Mouse (Mus musculus) heart, adult 2 months (tissue): ENCODE measurements at regions not wholly inside any gene's neighbourhood (a gene's known extent, or its start where the extent isn't known, plus 50 kb on each side); places are given as distances from the start of the nearest gene placed in this dataset.

ENCODE experiments used
- DNase-seq, 2 experiments: peaks; one replicate each; pipeline ENCODE4 v3.0.0; 2021
- H3K27ac ChIP-seq: fragments of 200-600 bp; 2 replicates; pipeline ENCODE4 v1.8.1; 2022
- H3K27me3 ChIP-seq: fragments of 200-500 bp; 2 replicates; pipeline ENCODE4 v1.6.1; 2012; ENCODE audit warnings: mild to moderate bottlenecking, low read length, inconsistent platforms, mixed read lengths; ENCODE audit not compliant: control insufficient read depth, insufficient read depth
- H3K36me3 ChIP-seq: fragments of 200-500 bp; 2 replicates; pipeline ENCODE4 v1.6.1; 2012; ENCODE audit warnings: low read length, inconsistent platforms; ENCODE audit not compliant: control insufficient read depth, insufficient read depth
- H3K4me1 ChIP-seq: fragments of 200-500 bp; 2 replicates; pipeline ENCODE4 v1.6.1; 2011; ENCODE audit warnings: low read length; ENCODE audit not compliant: control insufficient read depth, insufficient read depth
- H3K4me3 ChIP-seq: fragments of 200-600 bp; 2 replicates; pipeline ENCODE4 v1.8.1; 2022
- H3K79me2 ChIP-seq: fragments of 200-500 bp; replicated peaks from 2 replicates; pipeline ENCODE4 v1.6.1; 2012; ENCODE audit warnings: mild to moderate bottlenecking, inconsistent platforms, low read length, moderate library complexity, mixed read lengths; ENCODE audit not compliant: control insufficient read depth, insufficient read depth
- H3K9ac ChIP-seq: fragments of 200-500 bp; 2 replicates; pipeline ENCODE4 v1.6.1; 2012; ENCODE audit warnings: low read depth, mild to moderate bottlenecking, control low read depth, inconsistent platforms, low read length, mixed read lengths
- CTCF ChIP-seq: fragments of 200-600 bp; IDR thresholded peaks from 2 replicates; pipeline ENCODE4 v1.8.1; 2022; ENCODE audit warnings: antibody characterized with exemption, mild to moderate bottlenecking, moderate library complexity
- EP300 ChIP-seq: fragments of 200-500 bp; IDR thresholded peaks from 2 replicates; pipeline ENCODE4 v1.6.1; 2011; ENCODE audit warnings: low read depth, low read length, control low read depth; ENCODE audit not compliant: insufficient read depth
- POLR2A ChIP-seq: fragments of 200-500 bp; IDR thresholded peaks from 2 replicates; pipeline ENCODE4 v1.6.1; 2011; ENCODE audit warnings: mild to moderate bottlenecking, low read depth, low read length, control low read depth; ENCODE audit not compliant: insufficient read depth
- WGBS: fragments of 180-500 bp; shearing (Covaris S2); methylation state at CpG from one replicate; pipeline ENCODE4 v1.1.7; 2018; 5-methylcytosine and 5-hydroxymethylcytosine counted together
- intact Hi-C: fragments of 180-260 bp; cut with DNase I; formaldehyde crosslinking; loops from one replicate; pipeline ENCODE4 v1.15.1; 2025

- no peaks in the 10 kb centered on the region for H3K36me3 ChIP-seq
- H3K79me2 ChIP-seq, result no peaks in the 10 kb centered on the region
- no peaks in the 10 kb centered on the region for H3K27me3 ChIP-seq
- no peak for DNase-seq
- no peaks in the 10 kb centered on the region for H3K4me1 ChIP-seq
- intact Hi-C loops, result no loop called here
- WGBS, result 10% methylated on average over 14 of the region's 17 CpGs
- no peak overlapping the region for H3K27ac ChIP-seq
- no peak overlapping the region for H3K4me3 ChIP-seq
- no peak overlapping the region for H3K9ac ChIP-seq
- no peak for TF ChIP-seq POLR2A
Measured at GRCm38 (mm10) chr8:34325841-34326613, 214.5 kb upstream of the Gm10131 start.

- Histone ChIP-seq H3K27ac (no peak overlapping the region), H3K79me2 (no peaks in the 10 kb centered on the region), H3K4me3 (no peak overlapping the region), H3K9ac (no peak overlapping the region), H3K36me3 (no peaks in the 10 kb centered on the region), H3K27me3 (no peaks in the 10 kb centered on the region), H3K4me1 (no peaks in the 10 kb centered on the region)
- TF ChIP-seq POLR2A (no peak), CTCF (no peak), EP300 (no peak)
- 65% methylated on average over 6 of the region's 6 CpGs for WGBS
- intact Hi-C loops, result no loop called here
- no peak for DNase-seq
Measured at GRCm38 (mm10) chr8:34320158-34320587, 208.6 kb upstream of the Gm10131 start.

GRCm38 (mm10) chr8:34319719-34320118 is 208.2 kb upstream of the Gm10131 start:
- Histone ChIP-seq H3K4me3 (no peak overlapping the region), H3K9ac (no peak overlapping the region), H3K4me1 (no peaks in the 10 kb centered on the region), H3K27ac (no peak overlapping the region), H3K36me3 (no peaks in the 10 kb centered on the region), H3K27me3 (no peaks in the 10 kb centered on the region), H3K79me2 (no peaks in the 10 kb centered on the region)
- intact Hi-C loops, result no loop called here
- TF ChIP-seq CTCF, result no peak
- no peak for TF ChIP-seq POLR2A
- no peak for TF ChIP-seq EP300
- WGBS, result 90% methylated on average over 5 of the region's 5 CpGs
- DNase-seq, result no peak

- Histone ChIP-seq H3K27me3 (no peaks in the 10 kb centered on the region), H3K4me3 (no peak overlapping the region), H3K4me1 (no peaks in the 10 kb centered on the region), H3K36me3 (no peaks in the 10 kb centered on the region), H3K27ac (no peak overlapping the region), H3K79me2 (no peaks in the 10 kb centered on the region), H3K9ac (no peak overlapping the region)
- DNase-seq, result no peak
- intact Hi-C loops, result no loop called here
- TF ChIP-seq POLR2A (no peak), EP300 (no peak), CTCF (no peak)
Measured at GRCm38 (mm10) chr8:34315233-34315632, 203.7 kb upstream of the Gm10131 start.

DNA sequence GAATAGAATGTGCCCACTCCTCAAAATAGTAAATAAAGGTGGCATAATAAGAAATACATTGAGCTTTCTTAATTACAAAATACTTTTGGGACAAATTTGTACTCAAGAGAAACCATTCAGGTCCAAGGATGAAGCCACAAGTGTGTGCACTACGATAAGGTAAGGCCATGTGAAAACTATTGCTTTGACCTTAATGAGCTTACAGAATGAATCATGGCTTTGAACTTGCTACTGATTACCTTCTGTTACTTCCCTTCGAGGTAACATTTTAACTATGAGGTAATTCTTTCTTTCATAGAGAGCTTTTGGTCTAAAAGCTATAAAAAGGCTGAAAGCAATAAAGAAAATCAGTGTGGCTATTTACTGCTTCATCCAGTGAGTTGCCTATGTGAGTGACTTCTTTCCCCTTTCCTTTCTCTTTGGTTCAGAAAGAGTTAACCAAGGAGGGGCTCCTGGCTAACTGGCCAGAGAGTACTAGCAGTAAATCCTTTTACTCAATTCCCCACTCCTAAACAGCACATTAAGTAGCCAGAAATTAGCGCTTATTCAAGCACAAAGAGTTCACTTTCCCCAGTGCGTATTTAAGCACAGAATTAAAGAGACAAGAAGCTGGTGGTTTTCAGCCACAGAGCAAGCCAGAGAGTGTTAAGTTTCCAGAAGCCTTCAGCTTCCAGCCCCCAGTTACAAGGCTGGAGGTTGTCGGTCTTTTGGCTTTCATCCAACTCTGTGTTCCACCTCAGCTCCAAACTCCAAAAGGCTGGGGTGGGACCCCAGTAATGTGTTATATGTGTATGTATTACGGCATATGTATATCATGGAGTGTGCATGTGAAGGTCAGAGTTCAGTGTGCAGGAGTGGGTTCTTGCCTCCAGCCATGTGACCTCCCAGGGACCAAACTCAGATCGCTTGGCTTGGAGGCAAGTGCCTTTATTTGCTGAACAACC is 194.3 kb upstream of the Gm10131 start:
- no peak for TF ChIP-seq CTCF
- no peak for TF ChIP-seq EP300
- TF ChIP-seq POLR2A, result no peak
- Histone ChIP-seq H3K79me2 (no peaks in the 10 kb centered on the region), H3K36me3 (no peaks in the 10 kb centered on the region), H3K4me3 (no peak overlapping the region), H3K9ac (no peak overlapping the region), H3K27me3 (no peaks in the 10 kb centered on the region), H3K27ac (no peak overlapping the region), H3K4me1 (no peaks in the 10 kb centered on the region; the same call in 1 of the 2 replicates)
- WGBS, result 54% methylated on average over 7 of the region's 7 CpGs
- no peak for DNase-seq
- intact Hi-C loops, result no loop called here

DNA sequence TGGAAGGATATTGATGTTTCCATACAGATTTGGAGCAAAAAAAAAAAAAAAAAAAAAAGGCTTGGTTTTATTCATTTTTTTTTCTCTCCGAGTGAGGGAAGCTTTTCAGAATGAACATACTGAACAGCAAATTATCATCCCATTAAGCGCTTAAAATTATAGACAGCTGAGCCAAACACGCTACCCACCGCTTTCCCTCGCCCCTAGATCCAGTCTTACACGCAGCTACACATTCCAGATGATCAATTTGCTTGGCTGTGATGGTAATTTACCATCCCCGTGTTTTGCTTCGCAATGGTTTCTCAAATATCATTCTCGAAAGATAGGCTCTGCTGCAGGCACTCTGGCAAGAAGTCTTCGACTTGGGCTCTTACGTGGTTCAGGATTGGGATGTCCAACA is 192.3 kb upstream of the Gm10131 start:
- H3K27ac ChIP-seq, result no peak overlapping the region
- WGBS, result 89% methylated on average over 11 of the region's 11 CpGs
- TF ChIP-seq EP300 (no peak), POLR2A (no peak), CTCF (no peak)

More for the DNA sequence above, 192.3 kb upstream of the Gm10131 start:
- peaks cover 4% of the 10 kb centered on the region for H3K4me1 ChIP-seq
- no peaks in the 10 kb centered on the region for H3K36me3 ChIP-seq
- no peaks in the 10 kb centered on the region for H3K79me2 ChIP-seq
- H3K4me3 ChIP-seq, result no peak overlapping the region
- no peak for DNase-seq
- no peak overlapping the region for H3K9ac ChIP-seq
- H3K27me3 ChIP-seq, result no peaks in the 10 kb centered on the region
- intact Hi-C loops, result no loop called here
